Mouse (Mus musculus): Measurements from ENCODE around the gene Ticrr.

Ticrr gene

GRCm38 (mm10) chr7:79659578-79660290 lies at the start of gene Ticrr:
Gene Ticrr, plus strand, starts transcription at chr7:79660196.
- peak; percentile 98 for DNase-seq

GRCm38 (mm10) chr7:79611901-79612300 lies 48.1 kb upstream of the Ticrr start:
- no peak for DNase-seq

- peak in 1 of 2 experiments; percentile 61 for DNase-seq
Measured at GRCm38 (mm10) chr7:79612783-79613182, 47.2 kb upstream of the Ticrr start.

GRCm38 (mm10) chr7:79613314-79613713 lies 46.7 kb upstream of the Ticrr start:
- DNase-seq, result no peak

GRCm38 (mm10) chr7:79615008-79615407 lies 45.0 kb upstream of the Ticrr start:
- no peak for DNase-seq

- no peak for DNase-seq
Measured at GRCm38 (mm10) chr7:79615941-79616340, 44.1 kb upstream of the Ticrr start.

- no peak for DNase-seq
Measured at GRCm38 (mm10) chr7:79617418-79617817, 42.6 kb upstream of the Ticrr start, which contains the start of gene Rhcg. Gene Rhcg, minus strand, starts transcription at chr7:79617657.

GRCm38 (mm10) chr7:79619493-79619892 lies 40.5 kb upstream of the Ticrr start:
- DNase-seq, result no peak

- no peak for DNase-seq
Measured at GRCm38 (mm10) chr7:79623086-79623485, 36.9 kb upstream of the Ticrr start.

GRCm38 (mm10) chr7:79626170-79626569 lies 33.8 kb upstream of the Ticrr start:
- DNase-seq, result no peak

GRCm38 (mm10) chr7:79628271-79628913 lies 31.6 kb upstream of the Ticrr start:
- no peak for DNase-seq

- DNase-seq, result no peak
Measured at GRCm38 (mm10) chr7:79631773-79632348, 28.1 kb upstream of the Ticrr start.

- DNase-seq, result no peak
Measured at GRCm38 (mm10) chr7:79647233-79647632, 12.8 kb upstream of the Ticrr start.

- DNase-seq, result peak; percentile 23 to 58
Measured at GRCm38 (mm10) chr7:79649005-79649404, 11.0 kb upstream of the Ticrr start.

GRCm38 (mm10) chr7:79654185-79654584 lies 5.8 kb upstream of the Ticrr start:
- DNase-seq, result no peak

GRCm38 (mm10) chr7:79654586-79654985 lies 5.4 kb upstream of the Ticrr start:
- DNase-seq, result no peak

- DNase-seq, result no peak
Measured at GRCm38 (mm10) chr7:79660291-79661150, 525 bp downstream of the Ticrr start.

GRCm38 (mm10) chr7:79661253-79661890 lies 1.4 kb downstream of the Ticrr start:
- no peak for DNase-seq

GRCm38 (mm10) chr7:79666690-79667089 lies 6.7 kb downstream of the Ticrr start:
- DNase-seq, result no peak

- no peak for DNase-seq
Measured at GRCm38 (mm10) chr7:79670900-79671604, 11.1 kb downstream of the Ticrr start.

GRCm38 (mm10) chr7:79679186-79679585 lies 19.2 kb downstream of the Ticrr start:
- no peak for DNase-seq

- DNase-seq, result no peak
Measured at GRCm38 (mm10) chr7:79680231-79680630, 20.2 kb downstream of the Ticrr start.

Data from lung, postnatal 4 days (tissue).